Mouse (Mus musculus): Measurements from ENCODE around the gene Elmo1.

Gene Elmo1

GRCm38 (mm10) chr13:20094916-20095700, 4.7 kb downstream of the Elmo1 start:
- in situ Hi-C loops (cut with MboI, MseI), result loop anchor here (5.0 to 10.0 kb wide), 2 partner anchors 87 to 700 kb away; partner anchors contain the start of gene Stard3nl

- in situ Hi-C loops (cut with MboI, MseI), result loop anchor here (10.0 kb wide), 1 partner anchor 702 kb away; the partner anchor contains the start of gene Stard3nl
These were observed 6.7 kb downstream of the Elmo1 start for GRCm38 (mm10) chr13:20097006-20097617.

- in situ Hi-C loops (cut with MboI, MseI), result loop anchor here (10.0 kb wide), 1 partner anchor 703 kb away; the partner anchor contains the start of gene Stard3nl
These were observed 7.7 kb downstream of the Elmo1 start for GRCm38 (mm10) chr13:20097934-20098593.

GRCm38 (mm10) chr13:20098594-20098965, 8.2 kb downstream of the Elmo1 start:
- in situ Hi-C loops (cut with MboI, MseI), result loop anchor here (10.0 kb wide), 1 partner anchor 704 kb away; the partner anchor contains the start of gene Stard3nl

- in situ Hi-C loops (cut with MboI, MseI), result loop anchor here (10.0 kb wide), 1 partner anchor 705 kb away; the partner anchor contains the start of gene Stard3nl
These were observed 9.2 kb downstream of the Elmo1 start for GRCm38 (mm10) chr13:20099546-20099945.

GRCm38 (mm10) chr13:20100357-20100756, 10.0 kb downstream of the Elmo1 start:
- in situ Hi-C loops (cut with MboI, MseI), result no loop called here

- in situ Hi-C loops (cut with MboI, MseI), result no loop called here
These were observed 11.3 kb downstream of the Elmo1 start for GRCm38 (mm10) chr13:20101691-20102090.

- in situ Hi-C loops (cut with MboI, MseI), result no loop called here
These were observed 14.4 kb downstream of the Elmo1 start for GRCm38 (mm10) chr13:20104791-20105190.

- in situ Hi-C loops (cut with MboI, MseI), result no loop called here
These were observed 15.6 kb downstream of the Elmo1 start for GRCm38 (mm10) chr13:20105996-20106395.

GRCm38 (mm10) chr13:20107953-20108498, 17.6 kb downstream of the Elmo1 start:
- in situ Hi-C loops (cut with MboI, MseI), result no loop called here

- in situ Hi-C loops (cut with MboI, MseI), result no loop called here
These were observed 18.6 kb downstream of the Elmo1 start for GRCm38 (mm10) chr13:20108956-20109355.

- in situ Hi-C loops (cut with MboI, MseI), result no loop called here
These were observed 19.1 kb downstream of the Elmo1 start for GRCm38 (mm10) chr13:20109446-20109845.

- in situ Hi-C loops (cut with MboI, MseI), result no loop called here
These were observed 19.7 kb downstream of the Elmo1 start for GRCm38 (mm10) chr13:20109987-20110680.

GRCm38 (mm10) chr13:20111256-20111800, 20.9 kb downstream of the Elmo1 start:
- in situ Hi-C loops (cut with MboI, MseI), result no loop called here

- in situ Hi-C loops (cut with MboI, MseI), result no loop called here
These were observed 24.9 kb downstream of the Elmo1 start for GRCm38 (mm10) chr13:20115131-20115907.

GRCm38 (mm10) chr13:20116019-20116418, 25.6 kb downstream of the Elmo1 start:
- in situ Hi-C loops (cut with MboI, MseI), result no loop called here

GRCm38 (mm10) chr13:20116868-20117510, 26.6 kb downstream of the Elmo1 start:
- in situ Hi-C loops (cut with MboI, MseI), result no loop called here

GRCm38 (mm10) chr13:20117691-20118090, 27.3 kb downstream of the Elmo1 start:
- in situ Hi-C loops (cut with MboI, MseI), result no loop called here

GRCm38 (mm10) chr13:20118909-20119308, 28.5 kb downstream of the Elmo1 start:
- in situ Hi-C loops (cut with MboI, MseI), result no loop called here

- in situ Hi-C loops (cut with MboI, MseI), result no loop called here
These were observed 30.3 kb downstream of the Elmo1 start for GRCm38 (mm10) chr13:20120723-20121122.

Measured in T-helper 2 cell (primary cell).